Mouse (Mus musculus) lung, embryonic 16.5 days (tissue): ENCODE measurements around the gene Efr3b. TPM values are rescaled to one million over a fixed set of nuclear protein-coding genes. Genes with fewer than 3 reads are reported as not detected.

ENCODE experiments used
- ATAC-seq: fragments of 200-750 bp; cut with Nextera tagmentation; 2 replicates; pipeline ENCODE4 v1.8.0; 2017; ENCODE audit warnings: low read depth, mild to moderate bottlenecking, moderate library complexity
- H3K27ac ChIP-seq: fragments of 300-500 bp; sonication (generic); 2 replicates; pipeline ENCODE4 v1.5.1; 2014; ENCODE audit warnings: mild to moderate bottlenecking, control low read depth, low read length
- H3K27me3 ChIP-seq: fragments of 300-500 bp; sonication (generic); 2 replicates; pipeline ENCODE4 v1.6.1; 2014; ENCODE audit warnings: low read depth, low read length, mixed read lengths; ENCODE audit not compliant: control insufficient read depth, insufficient read depth
- H3K36me3 ChIP-seq: fragments of 300-500 bp; sonication (generic); 2 replicates; pipeline ENCODE4 v1.6.1; 2014; ENCODE audit warnings: low read length; ENCODE audit not compliant: control insufficient read depth, insufficient read depth
- H3K4me1 ChIP-seq: fragments of 300-500 bp; sonication (generic); replicated peaks from 2 replicates; pipeline ENCODE4 v1.6.1; 2014; ENCODE audit warnings: low read length, mixed read lengths; ENCODE audit not compliant: control insufficient read depth, insufficient read depth
- H3K4me2 ChIP-seq: fragments of 300-500 bp; sonication (generic); 2 replicates; pipeline ENCODE4 v1.6.1; 2014; ENCODE audit warnings: low read depth, low read length, control low read depth
- H3K4me3 ChIP-seq: fragments of 300-500 bp; sonication (generic); 2 replicates; pipeline ENCODE4 v1.5.1; 2014; ENCODE audit warnings: mild to moderate bottlenecking, low read length, control low read depth
- H3K9ac ChIP-seq: fragments of 300-500 bp; sonication (generic); 2 replicates; pipeline ENCODE4 v1.6.1; 2014; ENCODE audit warnings: low read length, control low read depth
- H3K9me3 ChIP-seq: fragments of 300-500 bp; sonication (generic); 2 replicates; pipeline ENCODE4 v1.6.1; 2016; ENCODE audit warnings: low read length; ENCODE audit not compliant: control insufficient read depth
- WGBS: fragments of 180-500 bp; shearing (Covaris S2); extraction: QIAGEN DNeasy Blood & Tissue Kit; methylation state at CpG from one replicate; pipeline ENCODE4 v1.1.7; 2014; 5-methylcytosine and 5-hydroxymethylcytosine counted together
- polyA plus RNA-seq: library from polyadenylated mRNA; unstranded; fragments of >200 nt; fragmentation: Nextera tagmentation; extraction: Ambion mirVana; gene quantifications from 2 replicates; pipeline ENCODE4 v1.2.1, GENCODE M21; 2015

The Efr3b gene
- polyA plus RNA-seq, 1 experiment from 2014 or later = 3.9 TPM

- H3K4me1 ChIP-seq = peaks cover 6% of the 10 kb centered on the region; the same call in 1 of the 2 replicates
- 23% methylated on average over 14 of the region's 14 CpGs for WGBS
- H3K4me2 ChIP-seq = no peak overlapping the region
- H3K9me3 ChIP-seq = no peaks in the 10 kb centered on the region
- no peak overlapping the region for H3K9ac ChIP-seq
- no peaks in the 10 kb centered on the region for H3K27me3 ChIP-seq
- peak; percentile 18; the same call in 1 of the 2 replicates for ATAC-seq
- no peak overlapping the region for H3K4me3 ChIP-seq
- H3K36me3 ChIP-seq = no peaks in the 10 kb centered on the region
- H3K27ac ChIP-seq = no peak overlapping the region
Observed at GRCm38 (mm10) chr12:3917668-3918341, 120.9 kb downstream of the Efr3b start.

GRCm38 (mm10) chr12:3915852-3916251 lies 122.9 kb downstream of the Efr3b start:
- Histone ChIP-seq H3K4me2 (no peak overlapping the region), H3K27ac (no peak overlapping the region), H3K4me3 (no peak overlapping the region), H3K9me3 (no peaks in the 10 kb centered on the region), H3K4me1 (peaks cover 6% of the 10 kb centered on the region; the same call in 1 of the 2 replicates), H3K9ac (no peak overlapping the region), H3K36me3 (no peaks in the 10 kb centered on the region), H3K27me3 (no peaks in the 10 kb centered on the region)
- ATAC-seq = no peak
- WGBS = 72% methylated on average over 3 of the region's 3 CpGs

Other genes starting within 250 kb of the Efr3b start
- gene Dnmt3a, start 232.9 kb downstream of the Efr3b start, polyA plus RNA-seq = 64.2 and 77.3 TPM in 2 replicates
- 2.6 and 3.1 TPM in 2 replicates for gene Pomc, start 84.0 kb downstream of the Efr3b start, polyA plus RNA-seq
- gene Dnajc27, start 43.7 kb upstream of the Efr3b start, polyA plus RNA-seq = 5.3 and 6.1 TPM in 2 replicates
- gene Adcy3, start 94.2 kb upstream of the Efr3b start, polyA plus RNA-seq = 11.0 and 11.6 TPM in 2 replicates
- gene Ptrhd1, start 195.1 kb upstream of the Efr3b start, polyA plus RNA-seq = 5.8 and 6.0 TPM in 2 replicates
- 18.4 and 18.5 TPM in 2 replicates for gene Cenpo, start 195.4 kb upstream of the Efr3b start, polyA plus RNA-seq